Mouse (Mus musculus) WW6 (cell line): Measurements from ENCODE around the gene Nts.
A peak's percentile ranks its signal among the peaks of the same experiment; 100 is the strongest.
"Not testable (repeated sequence)": the region's sequence is repeated elsewhere in the genome, so short reads cannot be mapped to it uniquely, and the experiment has no call there.

ENCODE experiments used
- DNase-seq: peaks from one replicate; pipeline ENCODE4 v3.0.0-alpha.2; 2013; ENCODE audit warnings: low read depth, low spot score

The Nts gene

GRCm38 (mm10) chr10:102490386-102490785 lies at the start of gene Nts:
Gene Nts, minus strand, starts transcription at chr10:102490486.
- DNase-seq, result no peak

DNA sequence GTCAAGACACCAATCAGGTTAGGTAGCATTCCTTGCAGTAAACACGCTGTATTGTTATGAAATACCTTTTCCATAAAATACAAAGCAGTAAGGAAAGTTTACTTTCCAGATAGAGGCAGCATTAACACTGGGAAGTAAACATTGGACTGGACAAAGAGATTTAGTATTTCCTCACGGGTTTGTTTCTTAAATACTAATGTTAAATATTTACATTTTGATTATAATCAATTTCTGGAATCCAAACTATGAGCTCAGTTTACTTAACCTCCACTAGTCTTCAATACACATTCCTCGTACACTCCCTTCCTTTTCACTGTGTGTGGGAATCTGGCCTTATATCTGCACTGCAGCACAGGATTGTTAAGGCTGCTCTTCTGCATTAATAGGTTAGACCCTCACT lies 37.6 kb upstream of the Nts start:
- DNase-seq, result no peak

DNA sequence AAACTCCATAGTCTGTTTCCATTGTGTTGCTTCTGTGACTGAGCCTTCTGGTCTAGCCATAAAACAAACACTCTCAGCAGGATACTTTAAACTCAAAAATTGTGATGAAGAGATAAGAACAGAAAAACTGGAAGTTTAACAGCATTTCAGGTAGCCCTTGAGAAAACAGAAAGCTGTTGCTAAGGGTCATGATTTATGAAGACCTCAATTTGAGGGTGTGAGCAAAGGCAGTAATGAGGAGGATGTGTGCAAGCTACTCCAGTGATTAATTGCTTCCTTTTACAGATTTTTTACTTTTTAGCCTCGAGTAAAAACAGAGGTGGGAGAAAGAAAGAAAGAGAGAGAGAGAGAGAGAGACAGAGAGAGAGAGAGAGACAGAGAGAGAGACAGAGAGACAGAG lies 23.9 kb upstream of the Nts start:
- no peak for DNase-seq

- DNase-seq, result no peak
Measured at GRCm38 (mm10) chr10:102511807-102512461, 21.6 kb upstream of the Nts start, which contains the start of gene Rassf9. Gene Rassf9, plus strand, starts transcription at chr10:102512222.

- no peak for DNase-seq
Measured at GRCm38 (mm10) chr10:102511461-102511806, 21.1 kb upstream of the Nts start.

GRCm38 (mm10) chr10:102507386-102507785 lies 17.1 kb upstream of the Nts start:
- no peak for DNase-seq

DNA sequence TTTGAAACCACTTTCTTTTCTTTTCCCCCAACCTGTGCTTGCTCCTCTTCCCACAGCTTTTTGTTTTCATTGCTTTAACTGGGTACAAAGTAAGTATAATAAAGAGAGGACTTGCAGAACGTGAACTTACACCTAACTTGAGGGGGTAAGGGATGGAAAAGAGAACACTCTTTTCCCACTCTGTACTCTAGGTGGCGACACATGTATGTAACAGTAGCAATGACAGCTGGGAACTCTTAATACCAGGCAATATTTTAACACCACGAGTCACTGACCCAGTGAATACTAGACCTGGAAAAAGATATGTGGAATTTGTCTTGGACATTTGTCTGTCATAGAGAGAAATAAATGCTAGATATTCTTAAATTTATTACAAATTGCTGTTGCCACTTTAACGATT lies 8.5 kb upstream of the Nts start:
- DNase-seq, result no peak

- no peak for DNase-seq
Measured at GRCm38 (mm10) chr10:102491792-102492191, 1.5 kb upstream of the Nts start.

- DNase-seq, result no peak
Measured at GRCm38 (mm10) chr10:102469412-102469811, 20.9 kb downstream of the Nts start.

GRCm38 (mm10) chr10:102451756-102452155 lies 38.5 kb downstream of the Nts start:
- peak; percentile 28 for DNase-seq

GRCm38 (mm10) chr10:102449449-102449848 lies 40.8 kb downstream of the Nts start:
- peak; percentile 20 for DNase-seq

- no peak for DNase-seq
Measured at GRCm38 (mm10) chr10:102444912-102445556, 45.3 kb downstream of the Nts start.

DNA sequence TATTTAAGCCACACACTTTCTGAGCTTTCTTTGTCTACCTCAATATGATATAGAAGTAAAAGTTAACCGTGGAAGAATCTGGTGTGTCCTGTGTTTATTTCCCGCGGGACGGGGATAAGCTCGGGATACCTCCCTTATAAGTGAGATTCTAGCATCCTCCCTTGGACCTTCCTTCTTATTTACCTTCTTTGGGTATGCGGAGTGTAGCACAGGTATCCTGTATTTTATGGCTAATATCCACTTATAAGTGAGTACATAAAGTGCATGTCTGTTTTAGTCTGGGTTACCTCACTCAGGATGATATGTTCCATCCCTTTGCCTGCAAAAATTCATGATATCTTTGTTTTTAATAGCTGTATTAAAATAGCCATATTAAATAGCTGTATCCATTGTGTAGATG lies 54.8 kb downstream of the Nts start:
- DNase-seq, result not testable (repeated sequence)

DNA sequence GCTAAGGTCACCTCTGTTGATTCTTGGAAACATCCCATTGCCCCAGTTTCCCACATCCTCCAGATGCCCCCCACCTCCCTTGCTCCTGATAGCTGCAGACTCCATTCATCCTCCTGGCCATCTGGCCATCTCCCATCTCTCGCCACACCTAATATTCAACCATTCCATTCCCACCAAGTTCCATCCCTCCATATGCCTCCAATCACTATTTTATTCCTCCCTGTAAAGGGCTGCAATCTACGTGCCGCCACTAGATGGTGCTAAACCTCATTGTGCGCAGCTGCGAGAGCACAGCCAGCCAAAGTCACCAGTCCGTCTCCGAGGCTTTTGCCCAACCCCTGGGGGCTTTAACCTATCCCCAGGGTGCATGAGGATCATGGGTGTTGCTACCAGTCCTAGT lies 55.2 kb downstream of the Nts start:
- not testable (repeated sequence) for DNase-seq
